Mouse (Mus musculus) liver, embryonic 11.5 days (tissue): ENCODE data around the gene Shisa8. TPM values are rescaled to one million over a fixed set of nuclear protein-coding genes. Genes with fewer than 3 reads are reported as not detected.

Experiments used
- ATAC-seq: fragments of 200-750 bp; cut with Nextera tagmentation; replicated peaks from 2 replicates; pipeline ENCODE4 v1.8.0; 2017; ENCODE audit warnings: moderate number of reproducible peaks, mild to moderate bottlenecking, moderate TSS enrichment, moderate library complexity; ENCODE audit not compliant: low FRiP score
- DNase-seq: peaks from one replicate; pipeline ENCODE4 v3.0.0-alpha.2; 2017; ENCODE audit warnings: low spot score
- H3K27ac ChIP-seq: fragments of 300-500 bp; sonication (generic); 2 replicates; pipeline ENCODE4 v1.5.1; 2014; ENCODE audit warnings: mild to moderate bottlenecking, low read depth, low read length, control low read depth
- H3K27me3 ChIP-seq: fragments of 300-500 bp; sonication (generic); replicated peaks from 2 replicates; pipeline ENCODE4 v1.6.1; 2014; ENCODE audit warnings: low read length, mixed read lengths; ENCODE audit not compliant: control insufficient read depth, insufficient read depth
- H3K36me3 ChIP-seq: fragments of 300-500 bp; sonication (generic); 2 replicates; pipeline ENCODE4 v1.6.1; 2014; ENCODE audit warnings: mild to moderate bottlenecking, low read length, moderate library complexity, mixed read lengths; ENCODE audit not compliant: control insufficient read depth, insufficient read depth
- H3K4me1 ChIP-seq: fragments of 300-500 bp; sonication (generic); replicated peaks from 2 replicates; pipeline ENCODE4 v1.6.1; 2014; ENCODE audit warnings: low read length, mixed read lengths; ENCODE audit not compliant: control insufficient read depth, insufficient read depth
- H3K4me2 ChIP-seq: fragments of 300-500 bp; sonication (generic); 2 replicates; pipeline ENCODE4 v1.6.1; 2014; ENCODE audit warnings: mild to moderate bottlenecking, control low read depth, moderate library complexity
- H3K4me3 ChIP-seq: fragments of 300-500 bp; sonication (generic); 2 replicates; pipeline ENCODE4 v1.5.1; 2014; ENCODE audit warnings: low read depth, low read length, control low read depth
- H3K9ac ChIP-seq: fragments of 300-500 bp; sonication (generic); 2 replicates; pipeline ENCODE4 v1.6.1; 2014; ENCODE audit warnings: low read depth, low read length, control low read depth
- H3K9me3 ChIP-seq: fragments of 300-500 bp; sonication (generic); 2 replicates; pipeline ENCODE4 v1.6.1; 2016; ENCODE audit warnings: low read length, inconsistent platforms, mixed read lengths; ENCODE audit not compliant: control insufficient read depth
- WGBS: fragments of 180-500 bp; shearing (Covaris S2); extraction: QIAGEN DNeasy Blood & Tissue Kit; methylation state at CpG from one replicate; pipeline ENCODE4 v1.1.7; 2014; 5-methylcytosine and 5-hydroxymethylcytosine counted together
- polyA plus RNA-seq: library from polyadenylated mRNA; unstranded; fragments of >200 nt; fragmentation: Nextera tagmentation; extraction: Ambion mirVana; gene quantifications from 2 replicates; pipeline ENCODE4 v1.2.1, GENCODE M21; 2014

Gene Shisa8
- polyA plus RNA-seq, 1 experiment from 2014 or later, result 0.12 TPM

DNA sequence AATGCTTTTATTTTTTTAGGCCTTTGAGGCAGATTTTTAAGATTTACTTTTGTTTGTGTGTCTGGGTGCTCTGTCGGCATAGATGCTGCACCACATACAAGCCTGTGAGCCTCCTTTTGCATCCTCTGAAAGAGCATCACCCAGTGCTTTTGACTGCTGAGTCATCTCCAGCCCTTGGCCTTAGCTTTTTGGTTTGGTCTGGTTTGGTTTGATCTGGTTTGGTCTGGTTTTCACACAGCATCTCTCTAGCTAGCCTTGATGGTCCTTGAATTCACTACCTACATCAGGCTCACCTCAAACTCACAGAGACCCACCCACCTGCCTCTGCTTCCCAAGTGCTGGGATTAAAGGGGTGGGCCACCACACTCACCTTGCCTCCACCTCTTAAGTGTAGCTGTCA, 24.7 kb downstream of the Shisa8 start:
- H3K36me3 ChIP-seq, result peaks cover 49% of the 10 kb centered on the region
- H3K4me3 ChIP-seq, result no peak overlapping the region
- peaks cover 41% of the 10 kb centered on the region for H3K4me1 ChIP-seq
- no peaks in the 10 kb centered on the region for H3K9me3 ChIP-seq
- DNase-seq (no peak), ATAC-seq (no peak)
- H3K27ac ChIP-seq, result no peak overlapping the region
- 100% methylated on average over 1 of the region's 1 CpGs for WGBS
- no peak overlapping the region for H3K9ac ChIP-seq
- H3K27me3 ChIP-seq, result no peaks in the 10 kb centered on the region; the same call in 1 of the 2 replicates
- no peak overlapping the region for H3K4me2 ChIP-seq

DNA sequence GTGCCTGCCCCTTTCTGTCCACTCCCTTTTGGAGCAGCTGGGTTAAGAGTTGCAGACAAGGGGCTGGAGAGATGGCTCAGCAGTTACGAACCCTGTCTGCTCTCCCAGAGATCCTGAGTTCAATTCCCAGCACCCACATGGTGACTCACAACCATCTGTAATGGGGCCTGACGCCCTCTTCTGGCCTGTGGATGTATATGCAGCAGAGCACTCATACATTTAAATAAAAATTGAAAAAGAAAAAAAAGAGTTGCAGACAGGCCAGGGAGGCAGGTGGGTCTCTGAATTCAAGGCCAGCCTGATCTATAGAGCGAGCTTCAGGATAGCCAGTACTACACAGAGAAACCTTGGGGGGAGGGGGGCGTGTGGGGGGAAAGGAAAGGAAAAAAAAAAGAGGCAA, 25.2 kb downstream of the Shisa8 start:
- ATAC-seq (no peak), DNase-seq (no peak)
- H3K9me3 ChIP-seq, result peaks cover 1% of the 10 kb centered on the region; the same call in 1 of the 2 replicates
- H3K4me2 ChIP-seq, result no peak overlapping the region
- H3K27me3 ChIP-seq, result no peaks in the 10 kb centered on the region; the same call in 1 of the 2 replicates
- H3K4me3 ChIP-seq, result no peak overlapping the region
- H3K27ac ChIP-seq, result peak overlapping the region; percentile 96
- WGBS, result 80% methylated on average over 4 of the region's 4 CpGs
- H3K36me3 ChIP-seq, result peaks cover 48% of the 10 kb centered on the region
- no peak overlapping the region for H3K9ac ChIP-seq
- peaks cover 41% of the 10 kb centered on the region for H3K4me1 ChIP-seq

DNA sequence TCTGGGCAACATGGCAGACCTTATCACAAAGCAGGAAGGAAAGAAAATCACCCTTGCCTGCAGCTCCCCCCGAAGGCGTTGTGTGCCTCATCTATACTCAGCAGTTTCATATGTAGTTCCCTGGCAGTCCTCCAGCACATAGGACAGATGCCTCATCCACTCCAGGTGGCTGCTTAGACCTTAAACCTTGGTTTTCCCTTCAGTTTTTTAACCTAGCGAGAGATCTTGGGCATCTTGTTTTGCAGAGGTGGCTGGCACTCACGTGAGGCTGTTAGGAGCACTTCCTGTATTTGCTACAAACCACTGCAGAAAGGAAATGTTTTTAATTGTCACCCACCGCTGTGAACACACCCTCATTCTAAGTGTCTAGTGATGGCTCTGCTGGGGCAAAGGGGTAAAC, 25.7 kb downstream of the Shisa8 start:
- Histone ChIP-seq H3K36me3 (peaks cover 51% of the 10 kb centered on the region), H3K9me3 (peaks cover 6% of the 10 kb centered on the region; the same call in 1 of the 2 replicates), H3K27me3 (no peaks in the 10 kb centered on the region; the same call in 1 of the 2 replicates), H3K4me3 (no peak overlapping the region), H3K4me2 (peak overlapping the region; percentile 6; the same call in 1 of the 2 replicates), H3K27ac (peak overlapping the region; percentile 96), H3K4me1 (peaks cover 41% of the 10 kb centered on the region), H3K9ac (no peak overlapping the region; the same call in 1 of the 2 replicates)
- ATAC-seq, result no peak
- WGBS, result 64% methylated on average over 5 of the region's 5 CpGs
- no peak for DNase-seq

DNA sequence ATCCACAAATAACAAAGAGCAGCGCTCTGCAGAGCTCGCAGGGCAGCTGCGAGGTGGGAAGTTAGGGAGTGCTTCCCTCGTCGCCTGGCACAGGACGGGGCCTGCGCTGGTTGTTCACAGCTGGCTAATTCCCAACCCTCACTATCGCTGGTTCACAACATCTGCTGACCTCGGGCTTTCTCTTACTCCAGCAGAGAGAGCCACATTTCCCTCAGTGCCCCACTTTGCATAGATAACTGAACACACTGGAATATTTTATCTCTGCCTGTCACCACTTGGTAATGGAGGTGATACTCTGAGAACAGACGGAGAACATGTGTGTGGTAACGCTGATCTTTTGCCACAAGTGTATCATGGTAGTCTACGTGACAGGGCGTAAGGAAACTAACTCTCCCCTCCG, 26.5 kb downstream of the Shisa8 start:
- no peak for DNase-seq
- peaks cover 41% of the 10 kb centered on the region for H3K4me1 ChIP-seq
- WGBS, result 29% methylated on average over 14 of the region's 14 CpGs
- H3K27ac ChIP-seq, result peak overlapping the region; percentile 96
- H3K9me3 ChIP-seq, result peaks cover 6% of the 10 kb centered on the region; the same call in 1 of the 2 replicates
- H3K27me3 ChIP-seq, result no peaks in the 10 kb centered on the region; the same call in 1 of the 2 replicates
- H3K9ac ChIP-seq, result peak overlapping the region; percentile 1; the same call in 1 of the 2 replicates
- peak; percentile 79 for ATAC-seq
- H3K36me3 ChIP-seq, result peaks cover 58% of the 10 kb centered on the region
- H3K4me3 ChIP-seq, result no peak overlapping the region
- H3K4me2 ChIP-seq, result peak overlapping the region; percentile 55

DNA sequence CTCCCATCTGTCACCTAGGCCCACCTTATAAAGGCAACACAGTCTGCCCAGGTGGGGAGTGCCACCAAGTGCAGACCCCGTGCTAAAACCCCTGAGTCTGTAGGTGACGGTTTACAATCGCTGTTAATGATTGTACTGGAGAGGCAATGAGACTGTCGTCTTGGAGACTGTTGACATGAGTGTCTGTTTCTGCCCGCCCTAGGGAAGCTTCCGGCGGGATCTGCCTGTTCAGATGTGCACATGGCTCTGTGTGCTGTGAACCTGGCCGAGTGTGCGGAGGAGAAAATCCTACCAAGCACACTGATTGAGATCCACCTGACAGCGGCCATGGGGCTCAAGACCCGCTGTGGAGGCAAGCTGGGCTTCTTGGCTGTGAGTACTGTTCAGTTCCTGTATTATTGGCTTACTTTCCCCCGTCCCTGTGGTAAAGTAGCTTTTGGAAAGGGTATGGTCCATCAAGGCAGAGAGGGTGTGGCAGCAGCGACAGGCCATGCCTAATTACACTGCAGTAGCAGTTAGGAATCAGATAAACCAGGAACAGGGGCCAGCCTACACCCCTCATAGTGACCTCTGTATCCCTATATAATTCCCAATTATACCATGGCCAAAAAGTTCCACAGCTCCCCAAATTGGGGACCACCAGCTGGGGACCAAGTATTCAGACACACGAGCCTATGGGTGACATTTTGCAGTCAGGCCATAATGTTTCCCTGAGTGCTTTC, 27.4 kb downstream of the Shisa8 start:
- H3K27me3 ChIP-seq, result no peaks in the 10 kb centered on the region; the same call in 1 of the 2 replicates
- WGBS, result 77% methylated on average over 14 of the region's 14 CpGs
- peaks cover 6% of the 10 kb centered on the region; the same call in 1 of the 2 replicates for H3K9me3 ChIP-seq
- ATAC-seq (no peak), DNase-seq (no peak)
- peak overlapping the region; percentile 96 for H3K27ac ChIP-seq
- peaks cover 61% of the 10 kb centered on the region for H3K36me3 ChIP-seq
- H3K4me2 ChIP-seq, result peak overlapping the region; percentile 55
- H3K4me1 ChIP-seq, result peaks cover 41% of the 10 kb centered on the region
- H3K9ac ChIP-seq, result peak overlapping the region; percentile 60
- H3K4me3 ChIP-seq, result no peak overlapping the region

DNA sequence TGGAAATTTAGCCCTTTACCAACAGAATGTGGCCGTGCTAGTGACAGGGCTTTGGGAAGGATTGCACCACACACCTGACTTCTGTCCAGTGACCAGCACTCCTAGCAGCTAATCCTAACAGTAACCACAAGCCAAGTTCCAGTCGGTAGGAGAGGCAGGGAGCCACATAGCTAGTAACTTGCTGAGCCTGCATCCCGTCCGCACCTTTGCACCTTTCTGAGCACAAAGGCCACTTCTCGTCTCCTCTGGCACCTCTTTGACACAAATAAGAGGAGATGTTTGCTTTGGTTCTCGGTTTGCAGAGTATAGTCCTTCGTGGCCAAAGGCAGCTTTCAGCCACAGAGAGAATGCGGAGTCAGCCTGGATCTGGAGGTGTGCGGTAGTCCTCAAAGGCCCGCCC, 28.0 kb downstream of the Shisa8 start:
- peak overlapping the region; percentile 60 for H3K9ac ChIP-seq

DNA sequence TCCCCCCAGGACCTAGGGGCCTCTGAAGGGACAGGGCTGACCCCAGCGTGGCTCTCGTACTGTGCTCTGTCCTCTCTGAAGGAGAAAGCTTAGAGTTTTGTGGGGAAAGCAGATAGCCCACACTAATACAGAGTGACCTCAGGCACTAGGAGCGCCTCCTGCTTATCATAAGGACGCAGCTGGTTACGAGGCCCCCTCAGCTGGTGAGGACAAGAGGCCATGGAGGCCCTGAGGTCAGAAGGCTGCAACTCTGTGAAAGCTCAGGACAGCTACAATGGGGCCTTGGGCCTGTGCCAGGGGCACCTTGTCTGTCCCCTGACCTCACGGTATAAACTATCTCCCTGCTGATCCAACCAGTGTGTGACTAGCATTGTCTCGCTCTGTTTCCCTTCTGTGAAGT, 28.4 kb downstream of the Shisa8 start:
- Histone ChIP-seq H3K4me2 (peak overlapping the region; percentile 55), H3K27me3 (no peaks in the 10 kb centered on the region; the same call in 1 of the 2 replicates), H3K9me3 (peaks cover 6% of the 10 kb centered on the region; the same call in 1 of the 2 replicates), H3K4me3 (no peak overlapping the region), H3K9ac (peak overlapping the region; percentile 60), H3K4me1 (peaks cover 41% of the 10 kb centered on the region), H3K36me3 (peaks cover 70% of the 10 kb centered on the region), H3K27ac (peak overlapping the region; percentile 96)
- ATAC-seq (peak; percentile 87), DNase-seq (peak; percentile 70)
- WGBS, result 26% methylated on average over 7 of the region's 7 CpGs

More for the DNA sequence above, 28.0 kb downstream of the Shisa8 start:
- Histone ChIP-seq H3K4me1 (peaks cover 41% of the 10 kb centered on the region), H3K36me3 (peaks cover 67% of the 10 kb centered on the region), H3K27me3 (no peaks in the 10 kb centered on the region; the same call in 1 of the 2 replicates), H3K4me3 (no peak overlapping the region), H3K27ac (peak overlapping the region; percentile 96), H3K4me2 (peak overlapping the region; percentile 55), H3K9me3 (peaks cover 6% of the 10 kb centered on the region; the same call in 1 of the 2 replicates)
- DNase-seq, result no peak
- ATAC-seq, result no peak
- 77% methylated on average over 10 of the region's 10 CpGs for WGBS

DNA sequence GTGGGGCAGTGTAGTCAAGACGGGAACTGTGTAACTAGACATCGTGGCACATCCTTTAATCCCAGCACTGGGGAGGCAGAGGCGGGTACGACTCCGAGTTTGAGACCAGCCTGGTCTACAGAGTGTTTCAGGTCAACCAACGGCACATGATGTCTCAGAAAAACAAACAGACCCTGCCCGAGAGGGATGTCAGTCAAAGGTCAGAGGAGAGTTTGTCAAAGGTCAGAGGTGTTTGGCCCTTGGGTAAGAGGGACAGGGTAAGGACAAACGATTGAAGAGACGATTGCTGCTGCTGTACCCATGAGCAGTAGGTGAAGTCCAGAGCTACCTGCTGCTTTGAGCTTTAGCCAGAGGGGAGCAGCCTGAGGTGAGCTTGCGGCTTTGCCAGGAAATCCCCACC, 29.0 kb downstream of the Shisa8 start:
- Histone ChIP-seq H3K9ac (peak overlapping the region; percentile 60), H3K9me3 (peaks cover 6% of the 10 kb centered on the region; the same call in 1 of the 2 replicates), H3K4me1 (peaks cover 41% of the 10 kb centered on the region), H3K4me3 (no peak overlapping the region), H3K27me3 (no peaks in the 10 kb centered on the region; the same call in 1 of the 2 replicates), H3K27ac (peak overlapping the region; percentile 96), H3K36me3 (peaks cover 75% of the 10 kb centered on the region), H3K4me2 (peak overlapping the region; percentile 55)
- WGBS, result 67% methylated on average over 10 of the region's 10 CpGs
- ATAC-seq (no peak), DNase-seq (no peak)
